In the genomic region with DNA sequence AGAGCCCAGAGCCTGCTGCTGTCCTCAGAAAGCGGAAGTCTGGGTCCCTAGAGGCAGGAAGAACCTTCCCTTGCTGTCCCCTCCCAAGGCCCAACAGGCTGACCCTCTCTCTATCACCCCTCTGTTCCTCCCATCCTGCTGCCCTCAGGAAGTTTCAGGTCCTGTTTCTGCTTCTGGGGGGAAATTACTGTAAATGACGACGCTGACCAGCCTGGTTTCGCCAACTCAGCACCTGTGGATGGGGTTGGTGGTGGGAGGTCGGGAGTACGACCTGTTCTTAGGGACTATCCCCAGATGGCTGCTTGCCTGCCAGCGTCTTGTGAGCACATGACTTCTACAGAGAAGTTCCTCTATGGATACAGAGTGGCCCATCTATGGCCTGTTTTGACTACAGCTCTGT, we compare ENCODE assay signal across 8 mouse cellular contexts. TPM values are rescaled to one million over a fixed set of nuclear protein-coding genes. Genes with fewer than 3 reads are reported as not detected.
A peak's percentile ranks its signal among the peaks of the same experiment; 100 is the strongest.
DNase-seq lines count a peak whose midpoint lies in the region; ATAC-seq lines count a peak whose summit lies in the region.

A gene (minus strand): TSS at position 87 of the 400 bp plus-strand sequence.

- H3K9ac ChIP-seq in lung, embryonic 15.5 days, result no peak within 1 kb of the TSS
- no peak within 1 kb of the TSS for H3K9ac ChIP-seq in embryonic facial prominence, embryonic 15.5 days
- no peak within 1 kb of the TSS for H3K9ac ChIP-seq in heart, embryonic 16.5 days (ENCODE audit: low read length)
- H3K9ac ChIP-seq in midbrain, embryonic 15.5 days, result no peak within 1 kb of the TSS

- H3K4me2 ChIP-seq in lung, embryonic 15.5 days, result no peak within 1 kb of the TSS
- no peak within 1 kb of the TSS for H3K4me2 ChIP-seq in embryonic facial prominence, embryonic 15.5 days (replicated peaks)
- no peak within 1 kb of the TSS for H3K4me2 ChIP-seq in heart, embryonic 16.5 days (ENCODE audit: low read depth, low read length)
- H3K4me2 ChIP-seq in midbrain, embryonic 15.5 days, result no peak within 1 kb of the TSS

- no peak for ATAC-seq in lung, embryonic 15.5 days (ENCODE audit: borderline replicate concordance, extremely low read depth, low FRiP score, low TSS enrichment)
- ATAC-seq in embryonic facial prominence, embryonic 15.5 days (ENCODE audit: insufficient number of reproducible peaks, low FRiP score, low TSS enrichment, low read depth), result no peak
- ATAC-seq in heart, embryonic 16.5 days (replicated peaks; ENCODE audit: extremely low read depth, insufficient read depth, low FRiP score), result no peak
- ATAC-seq in midbrain, embryonic 15.5 days (replicated peaks), result no peak

- H3K27me3 ChIP-seq in lung, embryonic 15.5 days, result peaks cover 10% of the 10 kb centered on the region; the same call in 1 of the 2 replicates
- H3K27me3 ChIP-seq in embryonic facial prominence, embryonic 15.5 days, result peaks cover 5% of the 10 kb centered on the region
- peaks cover 12% of the 10 kb centered on the region for H3K27me3 ChIP-seq in heart, embryonic 16.5 days (ENCODE audit: control insufficient read depth, insufficient read depth, low read length)
- no peaks in the 10 kb centered on the region; the same call in 1 of the 2 replicates for H3K27me3 ChIP-seq in midbrain, embryonic 15.5 days (replicated peaks)

- H3K9me3 ChIP-seq in lung, embryonic 15.5 days, result no peaks in the 10 kb centered on the region
- no peaks in the 10 kb centered on the region for H3K9me3 ChIP-seq in embryonic facial prominence, embryonic 15.5 days (replicated peaks)
- H3K9me3 ChIP-seq in heart, embryonic 16.5 days (replicated peaks; ENCODE audit: control insufficient read depth, low read length), result no peaks in the 10 kb centered on the region
- no peaks in the 10 kb centered on the region for H3K9me3 ChIP-seq in midbrain, embryonic 15.5 days

- H3K4me3 ChIP-seq in lung, embryonic 15.5 days, result no peak within 1 kb of the TSS
- no peak within 1 kb of the TSS for H3K4me3 ChIP-seq in embryonic facial prominence, embryonic 15.5 days (replicated peaks)
- no peak within 1 kb of the TSS for H3K4me3 ChIP-seq in heart, embryonic 16.5 days (ENCODE audit: low read length)
- H3K4me3 ChIP-seq in midbrain, embryonic 15.5 days, result no peak within 1 kb of the TSS

- no peaks in the 10 kb centered on the region for H3K4me1 ChIP-seq in lung, embryonic 15.5 days
- no peaks in the 10 kb centered on the region for H3K4me1 ChIP-seq in embryonic facial prominence, embryonic 15.5 days
- H3K4me1 ChIP-seq in heart, embryonic 16.5 days (ENCODE audit: control insufficient read depth, insufficient read depth, low read length), result no peaks in the 10 kb centered on the region
- H3K4me1 ChIP-seq in midbrain, embryonic 15.5 days, result peaks cover 16% of the 10 kb centered on the region

- no peak within 1 kb of the TSS for H3K27ac ChIP-seq in lung, embryonic 15.5 days
- no peak within 1 kb of the TSS for H3K27ac ChIP-seq in embryonic facial prominence, embryonic 15.5 days (replicated peaks)
- no peak within 1 kb of the TSS for H3K27ac ChIP-seq in heart, embryonic 16.5 days (ENCODE audit: low read length)
- H3K27ac ChIP-seq in midbrain, embryonic 15.5 days, result peak within 1 kb of the TSS; percentile 32; the same call in 1 of the 2 replicates

- no peaks in the 10 kb centered on the region for H3K36me3 ChIP-seq in lung, embryonic 15.5 days
- H3K36me3 ChIP-seq in embryonic facial prominence, embryonic 15.5 days, result no peaks in the 10 kb centered on the region
- no peaks in the 10 kb centered on the region for H3K36me3 ChIP-seq in heart, embryonic 16.5 days (ENCODE audit: control insufficient read depth, insufficient read depth)
- no peaks in the 10 kb centered on the region for H3K36me3 ChIP-seq in midbrain, embryonic 15.5 days (replicated peaks)

- WGBS in lung, embryonic 15.5 days, result 65% methylated on average over 7 of the region's 7 CpGs
- WGBS in embryonic facial prominence, embryonic 15.5 days, result 61% methylated on average over 7 of the region's 7 CpGs
- WGBS in heart, embryonic 16.5 days, result 50% methylated on average over 7 of the region's 7 CpGs
- WGBS in midbrain, embryonic 15.5 days, result 68% methylated on average over 7 of the region's 7 CpGs

- no peak for DNase-seq in lung, postnatal 25 days (ENCODE audit: low spot score)
- no peak for DNase-seq in left cerebral cortex, adult 8-10 months (ENCODE audit: low spot score in 2 of 2)
- DNase-seq in embryo, embryonic 10.5 days (ENCODE audit: low spot score), result no peak
- DNase-seq in cerebellum, adult 9-10 months, result no peak

RNA-seq across cellular contexts. Expression of the gene that starts here (rescaled TPM):
- 46.4 and 51.0 TPM in 2 replicates for polyA plus RNA-seq in lung, embryonic 15.5 days (2015; fragmentation: Nextera tagmentation; extraction: Ambion mirVana)
- 85.7 and 86.5 TPM in 2 replicates for polyA plus RNA-seq in embryonic facial prominence, embryonic 15.5 days (2015; fragmentation: Nextera tagmentation; extraction: Ambion mirVana)
- polyA plus RNA-seq in heart, embryonic 16.5 days (2015; fragmentation: Nextera tagmentation; extraction: Ambion mirVana), result 41.3 and 44.5 TPM in 2 replicates
- total RNA-seq in left cerebral cortex, adult 8-10 months (2022), result 100 to 1,000 TPM in 2 of 4 experiments, 10 to 100 TPM in 2; 51.2 to 165 (median 86.4) TPM
- 39.7 and 49.0 TPM in 2 replicates for polyA plus RNA-seq in midbrain, embryonic 15.5 days (2015; fragmentation: Nextera tagmentation; extraction: Ambion mirVana)
